Mouse (Mus musculus): ENCODE results near the gene Gm16867. TPM values are rescaled to one million over a fixed set of nuclear protein-coding genes. Genes with fewer than 3 reads are reported as not detected.
"Not testable (repeated sequence)": the region's sequence is repeated elsewhere in the genome, so short reads cannot be mapped to it uniquely, and the experiment has no call there.

The Gm16867 gene
- 10 to 100 TPM in 1 of 2 experiments, 1 to 10 TPM in 1; 7.2 to 12.1 TPM for total RNA-seq (2021)
- long read RNA-seq, experiment 1, partial matches to known transcripts, result 1 of 2 reads
- long read RNA-seq, experiment 1, other reads (novel, unspliced or antisense), result 1 of 2 reads
- long read RNA-seq, experiment 2, partial matches to known transcripts, result 0 of 3 reads
- long read RNA-seq, experiment 2, other reads (novel, unspliced or antisense), result 2 of 3 reads

DNA sequence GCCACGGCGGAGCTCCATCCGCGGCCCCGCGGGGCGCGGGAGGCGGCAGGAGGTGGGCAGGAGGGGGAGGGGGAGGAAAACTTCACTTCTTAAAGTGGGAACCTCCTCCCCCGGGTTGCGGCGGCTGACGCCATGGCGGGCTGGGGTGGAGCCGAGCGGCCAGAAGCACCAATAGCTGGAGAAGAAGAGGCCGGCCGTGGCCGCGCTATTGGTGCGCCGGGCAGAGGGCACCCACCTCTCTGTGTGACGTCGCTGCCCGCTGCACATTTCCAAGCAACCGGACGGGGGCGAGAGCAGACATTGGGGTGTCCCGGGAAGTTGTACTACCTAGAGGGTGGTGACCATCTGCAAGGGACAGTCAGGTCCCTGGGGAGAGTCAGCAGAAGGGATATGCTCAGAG, at the start of gene Gm16867:
Gene Gm16867 (minus strand): TSS at position 189 of the 400 bp plus-strand sequence.
- not testable (repeated sequence) for DNase-seq (ENCODE audit: low spot score in 2 of 2)

DNA sequence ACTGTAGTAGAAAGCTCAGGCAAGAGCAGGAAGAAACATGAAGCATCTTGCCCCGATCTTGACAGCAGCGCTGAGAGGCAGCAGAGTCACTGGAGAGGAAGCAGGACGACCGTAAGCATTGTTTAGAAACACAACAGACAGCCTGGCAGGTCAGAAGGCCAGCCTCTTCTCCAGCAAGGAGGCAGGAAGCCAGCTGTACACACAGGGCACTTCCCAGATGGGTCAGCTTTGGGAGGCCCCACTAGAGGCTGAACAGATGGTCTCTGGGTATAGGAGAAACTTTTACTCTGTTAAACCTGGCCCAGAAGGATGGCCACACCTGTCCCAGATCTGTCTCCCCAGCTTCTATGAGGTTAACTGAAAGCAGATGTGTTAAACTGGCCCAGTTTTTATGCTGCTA, 44.1 kb upstream of the Gm16867 start:
- DNase-seq (ENCODE audit: low spot score in 2 of 2), result not testable (repeated sequence)

GRCm38 (mm10) chr14:69545052-69545451, 41.9 kb upstream of the Gm16867 start:
- not testable (repeated sequence) for DNase-seq (ENCODE audit: low spot score in 2 of 2)

- not testable (repeated sequence) for DNase-seq (ENCODE audit: low spot score in 2 of 2)
These were observed 40.9 kb upstream of the Gm16867 start for GRCm38 (mm10) chr14:69544033-69544432.

- DNase-seq (ENCODE audit: low spot score in 2 of 2), result not testable (repeated sequence)
These were observed 39.5 kb upstream of the Gm16867 start for GRCm38 (mm10) chr14:69542695-69543094.

- not testable (repeated sequence) for DNase-seq (ENCODE audit: low spot score in 2 of 2)
These were observed 37.0 kb upstream of the Gm16867 start for GRCm38 (mm10) chr14:69540113-69540512.

DNA sequence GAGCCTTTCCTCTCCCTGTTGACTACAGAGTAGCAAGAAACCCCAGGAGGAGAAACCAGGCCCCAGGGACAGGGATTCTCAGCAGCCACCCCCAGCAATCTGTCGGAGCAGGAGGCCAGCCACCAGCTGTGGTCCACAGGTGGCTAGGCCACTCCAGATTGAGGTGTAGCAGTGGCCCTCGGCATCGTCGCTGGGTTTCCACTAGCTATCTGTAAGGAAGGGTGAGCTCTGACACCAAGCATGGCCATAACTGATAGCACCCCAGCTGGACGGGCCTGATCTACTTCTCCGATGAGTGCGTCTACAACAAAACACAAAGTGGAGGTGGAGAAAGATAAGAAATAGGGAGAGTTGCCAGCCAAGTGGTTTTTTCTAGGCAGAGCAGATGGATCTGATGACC, 33.4 kb upstream of the Gm16867 start:
- not testable (repeated sequence) for DNase-seq (ENCODE audit: low spot score in 2 of 2)

DNA sequence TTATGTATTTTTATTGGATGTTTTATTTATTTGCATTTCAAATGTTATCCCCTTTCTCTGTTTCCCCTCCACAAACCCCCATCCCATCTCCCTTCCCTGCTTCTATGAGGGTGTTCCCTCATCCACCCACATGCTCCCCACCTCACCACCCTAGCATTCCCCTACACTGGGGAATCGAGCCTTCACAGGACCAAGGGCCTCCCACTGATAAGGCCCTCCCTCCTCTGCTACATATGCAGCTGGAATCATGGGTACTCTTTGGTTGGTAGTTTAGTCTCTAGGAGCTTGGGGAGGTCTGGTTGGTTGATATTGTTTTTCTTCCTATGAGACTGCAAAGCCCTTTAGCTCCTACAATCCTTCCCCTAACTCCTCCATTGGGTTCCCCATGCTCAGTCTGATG, 23.0 kb upstream of the Gm16867 start:
- DNase-seq (ENCODE audit: low spot score in 2 of 2), result not testable (repeated sequence)

GRCm38 (mm10) chr14:69523001-69523400, 19.8 kb upstream of the Gm16867 start:
- DNase-seq (ENCODE audit: low spot score in 2 of 2), result not testable (repeated sequence)

DNA sequence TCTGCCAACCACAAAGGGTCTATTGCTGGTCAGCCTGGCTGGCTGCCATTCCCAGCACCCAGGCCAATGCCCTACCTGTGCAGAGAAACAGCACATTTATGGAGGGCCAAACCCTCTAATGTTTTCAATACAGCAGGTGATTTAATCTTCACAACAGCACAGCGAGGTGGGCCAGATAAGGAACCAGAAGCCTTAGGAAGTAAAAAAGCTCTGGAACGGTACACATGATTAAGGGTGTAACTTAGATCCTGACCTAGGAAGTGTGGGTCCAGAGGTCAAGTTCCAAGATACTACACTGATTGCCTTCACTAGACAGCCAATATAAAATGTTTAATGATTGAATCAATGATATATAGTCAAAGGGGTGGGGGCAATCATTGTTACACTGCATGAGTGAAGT, 17.6 kb upstream of the Gm16867 start:
- DNase-seq (ENCODE audit: low spot score in 2 of 2), result not testable (repeated sequence)

DNA sequence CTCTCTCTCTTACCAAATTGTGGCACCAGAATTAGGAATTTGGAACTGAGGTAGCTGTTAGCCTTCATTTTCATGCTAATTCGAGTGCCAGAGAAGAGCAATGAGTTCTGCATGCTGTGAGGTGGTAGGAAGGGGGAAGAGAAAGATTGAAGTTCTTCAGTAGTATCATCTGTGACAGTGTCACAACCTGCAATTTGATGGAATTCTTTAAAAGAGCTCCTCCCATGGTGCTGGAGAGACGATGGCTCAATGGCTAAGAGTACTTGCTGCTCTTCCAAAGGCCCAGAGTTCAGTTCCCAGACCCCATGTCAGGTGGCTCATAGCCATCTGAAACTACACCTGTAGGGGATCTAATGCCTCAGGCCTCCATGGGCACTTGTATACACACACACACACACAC, 9.3 kb upstream of the Gm16867 start, which contains the start of gene Gm27179:
Gene Gm27179 (minus strand): TSS at position 101 of the 400 bp plus-strand sequence.
- not testable (repeated sequence) for DNase-seq (ENCODE audit: low spot score in 2 of 2)

DNA sequence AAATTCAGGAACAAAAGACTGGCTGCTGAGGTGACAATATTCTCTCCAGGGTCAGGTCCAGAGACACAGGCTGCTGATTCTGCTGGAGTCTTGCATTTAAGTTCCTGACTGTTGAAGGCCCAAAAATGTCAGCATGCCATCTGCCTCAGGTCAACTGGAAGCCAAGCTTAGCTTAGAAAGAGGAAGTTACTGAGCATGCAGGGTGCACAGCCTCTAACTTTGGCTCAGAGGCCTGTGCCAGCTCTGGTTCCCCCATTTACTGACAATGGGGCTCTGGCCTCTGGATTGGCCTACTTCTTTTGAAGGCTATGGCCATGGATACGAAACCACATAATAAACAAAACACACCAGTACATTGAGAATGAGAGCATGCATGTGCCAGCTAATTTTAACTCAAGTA, 3.8 kb upstream of the Gm16867 start:
- DNase-seq (ENCODE audit: low spot score in 2 of 2), result not testable (repeated sequence)

- not testable (repeated sequence) for DNase-seq (ENCODE audit: low spot score in 2 of 2)
These were observed 567 bp downstream of the Gm16867 start for GRCm38 (mm10) chr14:69502440-69503150.

DNA sequence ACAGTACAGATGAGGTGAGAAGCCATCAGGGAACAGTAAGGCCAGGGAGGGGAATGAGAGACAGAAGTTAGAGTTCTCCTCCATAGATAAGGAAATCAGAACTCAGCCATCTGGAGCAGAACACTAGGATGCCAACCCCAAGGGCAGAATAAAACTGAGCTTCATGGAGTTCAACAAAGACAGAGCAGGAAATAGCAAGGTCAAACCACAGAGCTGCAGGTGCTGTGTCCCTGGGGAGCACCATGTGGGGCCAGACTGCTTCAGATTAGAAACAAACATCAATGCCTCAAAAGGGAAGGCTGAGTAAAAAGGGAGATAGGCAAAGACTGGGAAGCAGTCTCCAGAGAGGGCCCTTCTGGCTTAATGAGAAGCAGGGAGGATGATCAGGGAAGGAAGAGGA, 6.9 kb downstream of the Gm16867 start:
- not testable (repeated sequence) for DNase-seq (ENCODE audit: low spot score in 2 of 2)

GRCm38 (mm10) chr14:69494946-69495345, 8.2 kb downstream of the Gm16867 start:
- not testable (repeated sequence) for DNase-seq (ENCODE audit: low spot score in 2 of 2)

DNA sequence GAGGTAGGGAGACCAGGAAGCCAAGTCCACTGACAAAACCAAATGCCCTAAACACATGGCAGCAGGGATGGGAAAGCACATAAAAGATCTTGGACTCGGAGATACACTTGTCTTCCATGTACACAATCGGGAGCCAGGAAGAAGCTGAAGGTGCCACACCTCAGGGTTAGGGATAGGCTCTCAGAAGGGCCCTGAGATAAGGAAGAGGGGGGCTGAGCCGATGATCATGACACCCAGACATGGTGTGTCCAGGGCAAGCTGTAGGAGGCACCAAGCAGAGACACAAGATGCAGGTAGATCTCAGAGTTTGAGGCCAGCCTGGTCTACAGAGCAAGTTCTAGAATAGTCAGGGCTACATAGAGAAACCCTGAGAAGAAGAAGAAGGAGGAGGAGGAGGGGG, 8.6 kb downstream of the Gm16867 start:
- DNase-seq (ENCODE audit: low spot score in 2 of 2), result not testable (repeated sequence)

- DNase-seq (ENCODE audit: low spot score in 2 of 2), result not testable (repeated sequence)
These were observed 15.2 kb downstream of the Gm16867 start for GRCm38 (mm10) chr14:69488001-69488400.

- DNase-seq (ENCODE audit: low spot score in 2 of 2), result not testable (repeated sequence)
These were observed 17.6 kb downstream of the Gm16867 start for GRCm38 (mm10) chr14:69485466-69486135.

DNA sequence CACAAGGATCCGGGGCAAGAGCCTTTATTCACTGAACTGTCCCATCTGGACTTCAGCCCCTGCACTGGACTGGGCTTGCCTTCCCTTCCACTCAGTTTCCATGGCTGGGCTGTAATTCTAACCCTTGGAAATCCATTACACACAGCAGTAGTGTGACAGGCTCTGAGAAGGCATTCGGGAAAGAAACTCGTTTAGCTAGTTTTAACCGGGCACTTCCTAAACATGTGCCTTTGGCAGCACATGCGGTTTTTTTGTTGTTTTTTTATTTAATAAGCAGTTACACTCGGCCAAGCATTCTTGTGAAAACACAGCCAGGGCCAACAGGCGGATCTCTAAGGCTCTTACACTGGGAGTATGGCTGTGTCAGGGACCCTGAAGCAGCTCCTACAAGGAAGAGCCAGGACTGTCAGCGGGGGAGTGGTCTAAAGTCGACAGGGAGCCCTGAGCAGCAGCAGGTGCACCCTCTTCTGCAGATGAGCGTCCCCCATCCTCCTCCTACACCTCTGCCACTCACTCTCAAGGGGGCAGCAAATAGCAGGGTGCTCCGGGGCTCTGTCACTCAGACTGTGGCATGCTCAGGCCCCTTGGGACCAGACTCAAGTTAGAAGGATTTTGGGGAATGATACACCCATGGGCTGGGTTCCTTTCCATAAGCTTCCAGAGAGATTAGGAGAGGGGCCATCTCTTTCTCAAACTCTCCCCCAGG, 29.1 kb downstream of the Gm16867 start:
- not testable (repeated sequence) for DNase-seq (ENCODE audit: low spot score in 2 of 2)

GRCm38 (mm10) chr14:69473322-69473721, 29.8 kb downstream of the Gm16867 start:
- DNase-seq (ENCODE audit: low spot score in 2 of 2), result not testable (repeated sequence)

- DNase-seq (ENCODE audit: low spot score in 2 of 2), result not testable (repeated sequence)
These were observed 32.9 kb downstream of the Gm16867 start for GRCm38 (mm10) chr14:69470122-69470708.

Measured in adrenal gland, postnatal 4 days (tissue).